16 mouse cellular contexts compared by ENCODE assay signal in the genomic region with DNA sequence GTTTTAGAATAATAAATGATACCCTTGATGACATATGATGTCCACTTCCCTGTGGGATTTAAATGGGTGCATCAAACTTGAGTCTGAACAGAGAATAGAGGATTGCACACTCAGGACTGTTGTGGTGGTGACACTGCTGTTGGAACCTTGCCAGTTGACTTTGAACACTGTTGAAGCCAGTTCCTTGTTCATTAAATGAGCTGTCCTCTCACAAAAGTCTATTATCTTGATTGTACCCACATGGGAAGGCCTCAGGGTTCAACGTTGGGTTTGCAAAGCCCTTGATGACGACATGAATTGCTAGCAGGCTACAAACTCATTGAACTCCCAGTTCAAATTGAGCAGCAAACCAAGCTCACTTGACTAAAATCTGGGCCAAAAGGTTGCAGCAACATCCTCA.
"Had no signal": no experiment of that assay in that cellular context is flagged by ENCODE, and none has a peak within 500 bp of the region (broad histone marks: within the 10 kb centered on the region; RNA-seq: fewer than 3 reads in every experiment).

No protein-coding gene starts in this region.

- H3K9ac ChIP-seq: limb, embryonic 12.5 days; liver, embryonic 15.5 days; midbrain, embryonic 12.5 days had no signal

- ATAC-seq: lung, postnatal 0 days had no signal

- H3K27ac ChIP-seq: layer of hippocampus, adult 2 months; limb, embryonic 12.5 days; liver, embryonic 15.5 days; macrophage; midbrain, embryonic 12.5 days; stomach, postnatal 0 days had no signal

- DNase-seq: kidney, adult 9 months; kidney, postnatal 10 days; kidney, postnatal 4 days; liver; lung, adult 2 months; right cerebral cortex, adult 18-20 months; right cerebral cortex, postnatal 25 days; thymus, postnatal 14 days had no signal

- H3K4me1 ChIP-seq: limb, embryonic 12.5 days; liver, embryonic 15.5 days; megakaryocyte, embryonic 14.5 days; midbrain, embryonic 12.5 days had no signal

- H3K9me3 ChIP-seq: limb, embryonic 12.5 days; liver, embryonic 15.5 days; megakaryocyte, embryonic 14.5 days; midbrain, embryonic 12.5 days had no signal

- H3K4me3 ChIP-seq: layer of hippocampus, adult 2 months; limb, embryonic 12.5 days; liver, embryonic 15.5 days; megakaryocyte, embryonic 14.5 days; midbrain, embryonic 12.5 days had no signal

- H3K27me3 ChIP-seq: limb, embryonic 12.5 days; liver, embryonic 15.5 days; megakaryocyte, embryonic 14.5 days; midbrain, embryonic 12.5 days had no signal

- H3K36me3 ChIP-seq: limb, embryonic 12.5 days; liver, embryonic 15.5 days; midbrain, embryonic 12.5 days had no signal

- H3K4me2 ChIP-seq: limb, embryonic 12.5 days; liver, embryonic 15.5 days; midbrain, embryonic 12.5 days had no signal
